Mouse (Mus musculus) cortical plate, adult 2 months (tissue): ENCODE measurements around the gene Pitpnm1.

Experiments
- CTCF ChIP-seq: fragments of 200-500 bp; IDR thresholded peaks from 2 replicates; pipeline ENCODE4 v1.5.1; 2011; ENCODE audit warnings: mild to moderate bottlenecking, control low read depth, low read length; ENCODE audit not compliant: insufficient read depth; ENCODE audit errors: extremely low read depth
- POLR2A ChIP-seq: fragments of 200-500 bp; IDR thresholded peaks from 2 replicates; pipeline ENCODE4 v1.6.1; 2011; ENCODE audit warnings: mild to moderate bottlenecking, low read length, control low read depth; ENCODE audit not compliant: insufficient read depth; ENCODE audit errors: extremely low read depth

DNA sequence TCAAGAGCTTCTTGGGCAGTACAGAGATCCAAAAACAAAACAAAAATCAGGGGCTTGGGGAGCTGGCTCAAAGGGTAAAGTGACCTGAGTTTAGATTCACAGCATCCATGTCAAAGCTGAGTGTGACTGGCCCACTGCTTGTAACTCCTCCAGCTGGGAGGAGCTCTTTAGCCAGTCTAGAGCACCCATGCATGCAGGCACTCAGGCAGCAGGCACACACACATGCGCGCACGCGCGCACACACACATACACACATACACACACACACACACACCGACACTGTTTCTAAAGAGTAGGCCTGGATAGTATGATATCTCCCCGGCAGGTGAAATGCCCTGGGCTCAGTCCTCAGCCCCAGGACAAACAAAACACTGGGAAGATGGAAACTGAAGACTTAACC, 17.2 kb downstream of the Pitpnm1 start:
- TF ChIP-seq CTCF (no peak), POLR2A (no peak)
